Mouse (Mus musculus) heart, postnatal 0 days (tissue): ENCODE results near the gene Gm49320. TPM values are rescaled to one million over a fixed set of nuclear protein-coding genes. Genes with fewer than 3 reads are reported as not detected.

Experiments
- ATAC-seq: fragments of 200-750 bp; cut with Nextera tagmentation; 2 replicates; pipeline ENCODE4 v1.8.0; 2017; ENCODE audit warnings: low read depth, moderate number of reproducible peaks, moderate library complexity; ENCODE audit not compliant: insufficient read depth
- DNase-seq: peaks from one replicate; pipeline ENCODE4 v3.0.0-alpha.2; 2016; ENCODE audit warnings: low spot score
- H3K27ac ChIP-seq: fragments of 300-500 bp; sonication (generic); 2 replicates; pipeline ENCODE4 v1.5.1; 2014; ENCODE audit warnings: low read depth, mild to moderate bottlenecking
- H3K27me3 ChIP-seq: fragments of 300-500 bp; sonication (generic); 2 replicates; pipeline ENCODE4 v1.6.1; 2014; ENCODE audit warnings: low read length, mixed read lengths; ENCODE audit not compliant: control insufficient read depth, insufficient read depth
- H3K36me3 ChIP-seq: fragments of 300-500 bp; sonication (generic); replicated peaks from 2 replicates; pipeline ENCODE4 v1.6.1; 2014; ENCODE audit warnings: low read length, mixed read lengths; ENCODE audit not compliant: control insufficient read depth, insufficient read depth
- H3K4me1 ChIP-seq: fragments of 300-500 bp; sonication (generic); 2 replicates; pipeline ENCODE4 v1.6.1; 2014; ENCODE audit warnings: antibody characterized with exemption; ENCODE audit not compliant: control insufficient read depth, insufficient read depth
- H3K4me2 ChIP-seq: fragments of 300-500 bp; sonication (generic); 2 replicates; pipeline ENCODE4 v1.6.1; 2014; ENCODE audit warnings: low read depth, mild to moderate bottlenecking, low read length, moderate library complexity
- H3K4me3 ChIP-seq: fragments of 300-500 bp; sonication (generic); 2 replicates; pipeline ENCODE4 v1.5.1; 2014; ENCODE audit warnings: low read depth, low read length
- H3K9ac ChIP-seq: fragments of 300-500 bp; sonication (generic); replicated peaks from 2 replicates; pipeline ENCODE4 v1.6.1; 2014; ENCODE audit warnings: low read depth, low read length, mixed read lengths
- H3K9me3 ChIP-seq: fragments of 300-500 bp; sonication (generic); replicated peaks from 2 replicates; pipeline ENCODE4 v1.6.1; 2016; ENCODE audit warnings: low read length; ENCODE audit not compliant: control insufficient read depth
- CTCF ChIP-seq: IDR thresholded peaks from 2 replicates; pipeline ENCODE4 v1.5.1; 2016; ENCODE audit warnings: antibody characterized with exemption, control low read depth, low read depth
- EP300 ChIP-seq: IDR thresholded peaks from 2 replicates; pipeline ENCODE4 v1.6.1; 2016; ENCODE audit warnings: antibody characterized with exemption, low read depth
- WGBS: fragments of 180-500 bp; shearing (Covaris S2); extraction: QIAGEN DNeasy Blood & Tissue Kit; methylation state at CpG from one replicate; pipeline ENCODE4 v1.1.7; 2014; 5-methylcytosine and 5-hydroxymethylcytosine counted together
- polyA plus RNA-seq: library from polyadenylated mRNA; unstranded; fragments of >200 nt; fragmentation: Nextera tagmentation; extraction: Ambion mirVana; gene quantifications from 2 replicates; pipeline ENCODE4 v1.2.1, GENCODE M21; 2015
- total RNA-seq: library from RNA; depleted of rRNA; stranded (reverse); fragments of >200 nt; gene quantifications from 2 replicates; pipeline ENCODE4 v1.2.3, GENCODE M21; 2014; ENCODE audit warnings: low replicate concordance

The Gm49320 gene
- total and polyA plus RNA-seq, 2 experiments from 2014 or later, result 0.19 TPM; not detected in 1

- Histone ChIP-seq H3K27me3 (no peaks in the 10 kb centered on the region), H3K4me2 (no peak overlapping the region), H3K27ac (no peak overlapping the region), H3K9ac (no peak overlapping the region), H3K4me1 (no peaks in the 10 kb centered on the region), H3K36me3 (peaks cover 100% of the 10 kb centered on the region), H3K4me3 (no peak overlapping the region), H3K9me3 (no peaks in the 10 kb centered on the region)
- WGBS, result 88% methylated on average over 15 of the region's 15 CpGs
- TF ChIP-seq EP300 (no peak), CTCF (no peak)
- no peak for DNase-seq
- no peak for ATAC-seq
These were observed 26.7 kb downstream of the Gm49320 start for GRCm38 (mm10) chr8:4265160-4265914.

DNA sequence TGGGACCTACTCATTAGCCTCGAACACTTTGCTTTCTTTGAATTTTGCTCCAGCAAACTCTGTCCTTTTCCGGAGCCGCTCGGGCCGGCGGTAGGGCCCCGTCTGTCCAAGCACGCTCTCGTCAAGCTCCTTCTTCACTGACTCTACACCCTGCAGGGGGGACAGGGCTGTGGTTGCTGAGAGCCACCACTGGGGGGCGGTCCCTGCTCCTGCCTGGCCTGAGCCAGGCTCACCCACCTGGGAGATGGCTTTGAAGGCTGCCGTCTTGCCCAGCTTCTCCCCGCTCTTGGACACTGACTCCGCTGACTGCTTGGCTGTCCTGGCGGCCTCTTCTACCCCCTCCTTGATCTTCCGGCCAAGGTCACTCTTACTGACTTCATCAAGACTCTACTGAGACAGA lies 29.0 kb downstream of the Gm49320 start:
- no peak for TF ChIP-seq EP300
- peak; percentile 43 for TF ChIP-seq CTCF
- 75% methylated on average over 15 of the region's 15 CpGs for WGBS
- no peak overlapping the region for H3K27ac ChIP-seq
- no peaks in the 10 kb centered on the region for H3K27me3 ChIP-seq
- ATAC-seq (peak; percentile 71), DNase-seq (no peak)
- H3K36me3 ChIP-seq, result peaks cover 97% of the 10 kb centered on the region
- no peak overlapping the region for H3K4me2 ChIP-seq
- H3K9me3 ChIP-seq, result no peaks in the 10 kb centered on the region
- no peak overlapping the region for H3K4me3 ChIP-seq
- H3K9ac ChIP-seq, result no peak overlapping the region
- no peaks in the 10 kb centered on the region for H3K4me1 ChIP-seq

- H3K4me1 ChIP-seq, result peaks cover 1% of the 10 kb centered on the region; the same call in 1 of the 2 replicates
- DNase-seq, result no peak
- no peak overlapping the region for H3K4me2 ChIP-seq
- H3K27me3 ChIP-seq, result no peaks in the 10 kb centered on the region
- 86% methylated on average over 6 of the region's 6 CpGs for WGBS
- no peak overlapping the region for H3K4me3 ChIP-seq
- H3K27ac ChIP-seq, result no peak overlapping the region
- H3K9me3 ChIP-seq, result no peaks in the 10 kb centered on the region
- peaks cover 91% of the 10 kb centered on the region for H3K36me3 ChIP-seq
- no peak for ATAC-seq
- H3K9ac ChIP-seq, result no peak overlapping the region
- no peak for TF ChIP-seq EP300
These were observed 30.9 kb downstream of the Gm49320 start for GRCm38 (mm10) chr8:4269609-4270008.

GRCm38 (mm10) chr8:4275275-4276110 lies 36.8 kb downstream of the Gm49320 start, which contains the start of gene Timm44:
Timm44 (minus strand) TSS chr8:4275913.
- Histone ChIP-seq H3K9me3 (no peaks in the 10 kb centered on the region), H3K4me3 (peak within 1 kb of the TSS; percentile 86), H3K27me3 (no peaks in the 10 kb centered on the region), H3K4me1 (peaks cover 5% of the 10 kb centered on the region), H3K9ac (peak within 1 kb of the TSS; percentile 81), H3K36me3 (peaks cover 32% of the 10 kb centered on the region), H3K4me2 (peak within 1 kb of the TSS; percentile 77), H3K27ac (peak within 1 kb of the TSS; percentile 81)
- under 1% methylated on average over 39 of the region's 39 CpGs for WGBS
- ATAC-seq (peak; percentile 99), DNase-seq (peak; percentile 95)
- TF ChIP-seq EP300 (no peak), CTCF (no peak)

GRCm38 (mm10) chr8:4276111-4276465 lies 37.4 kb downstream of the Gm49320 start:
- Histone ChIP-seq H3K9me3 (no peaks in the 10 kb centered on the region), H3K27ac (peak overlapping the region; percentile 81), H3K9ac (peak overlapping the region; percentile 81), H3K4me3 (peak overlapping the region; percentile 86), H3K36me3 (peaks cover 28% of the 10 kb centered on the region), H3K4me1 (peaks cover 5% of the 10 kb centered on the region), H3K27me3 (no peaks in the 10 kb centered on the region), H3K4me2 (peak overlapping the region; percentile 77)
- TF ChIP-seq CTCF (no peak), EP300 (no peak)
- DNase-seq (no peak), ATAC-seq (peak; percentile 51)
- 22% methylated on average over 9 of the region's 9 CpGs for WGBS
